In the genomic region with DNA sequence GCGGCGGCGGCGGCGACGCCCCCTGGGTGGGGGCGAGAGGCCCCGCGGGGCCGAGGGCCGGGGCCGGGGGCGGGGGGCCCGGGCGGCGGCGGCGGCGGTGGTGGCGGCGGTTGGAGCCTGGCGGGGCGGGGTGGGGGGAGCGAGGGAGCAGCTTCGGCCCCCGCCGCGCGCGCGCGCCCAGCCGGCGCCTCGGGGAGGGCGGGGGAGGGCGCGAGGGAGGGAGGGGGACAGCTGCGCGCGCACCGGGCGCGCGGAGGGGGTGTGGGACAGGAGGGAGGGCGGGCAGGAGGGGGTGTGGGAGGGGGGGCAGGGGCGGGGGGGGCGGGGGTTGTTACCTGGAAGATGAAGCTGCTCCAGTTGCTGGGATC, we compare ENCODE assay signal across 8 mouse cellular contexts. TPM values are rescaled to one million over a fixed set of nuclear protein-coding genes. Genes with fewer than 3 reads are reported as not detected.
DNase-seq lines count a peak whose midpoint lies in the region; ATAC-seq lines count a peak whose summit lies in the region.

No protein-coding gene starts in this region.

- peak overlapping the region; percentile 99 for H3K4me3 ChIP-seq in neural tube, embryonic 11.5 days (ENCODE audit: low read depth, low read length)
- peak overlapping the region; percentile 91 for H3K4me3 ChIP-seq in hindbrain, embryonic 16.5 days (ENCODE audit: low read length)
- H3K4me3 ChIP-seq in midbrain, embryonic 14.5 days (replicated peaks; ENCODE audit: low read depth, low read length), result peak overlapping the region; percentile 95

- peaks cover 20% of the 10 kb centered on the region for H3K36me3 ChIP-seq in neural tube, embryonic 11.5 days (ENCODE audit: control insufficient read depth, insufficient read depth, low read length)
- H3K36me3 ChIP-seq in hindbrain, embryonic 16.5 days (ENCODE audit: control insufficient read depth, insufficient read depth, low read length), result peaks cover 14% of the 10 kb centered on the region; the same call in 1 of the 2 replicates
- H3K36me3 ChIP-seq in midbrain, embryonic 14.5 days (ENCODE audit: control insufficient read depth, insufficient read depth, low read length), result peaks cover 35% of the 10 kb centered on the region

- peak overlapping the region; percentile 99 for H3K27ac ChIP-seq in neural tube, embryonic 11.5 days (ENCODE audit: low read depth, low read length)
- peak overlapping the region; percentile 100 for H3K27ac ChIP-seq in hindbrain, embryonic 16.5 days (ENCODE audit: low read depth, low read length)
- peak overlapping the region; percentile 100 for H3K27ac ChIP-seq in midbrain, embryonic 14.5 days (replicated peaks; ENCODE audit: low read depth, low read length)

- H3K9ac ChIP-seq in neural tube, embryonic 11.5 days (ENCODE audit: low read length), result peak overlapping the region; percentile 99
- peak overlapping the region; percentile 97 for H3K9ac ChIP-seq in hindbrain, embryonic 16.5 days (ENCODE audit: low read depth, low read length)
- H3K9ac ChIP-seq in midbrain, embryonic 14.5 days (replicated peaks; ENCODE audit: low read length), result peak overlapping the region; percentile 99

- WGBS in neural tube, embryonic 11.5 days, result no CpG with 5 or more reads among the region's 48 CpGs
- WGBS in hindbrain, embryonic 16.5 days, result 20% methylated on average over 1 of the region's 48 CpGs
- WGBS in midbrain, embryonic 14.5 days, result 6% methylated on average over 6 of the region's 48 CpGs

- peak overlapping the region; percentile 98 for H3K4me2 ChIP-seq in neural tube, embryonic 11.5 days (ENCODE audit: low read depth)
- H3K4me2 ChIP-seq in hindbrain, embryonic 16.5 days (ENCODE audit: low read length), result peak overlapping the region; percentile 95
- H3K4me2 ChIP-seq in midbrain, embryonic 14.5 days (ENCODE audit: low read length), result peak overlapping the region; percentile 91

- no peaks in the 10 kb centered on the region for H3K27me3 ChIP-seq in neural tube, embryonic 11.5 days (ENCODE audit: control insufficient read depth, insufficient read depth, low read length)
- H3K27me3 ChIP-seq in hindbrain, embryonic 16.5 days (replicated peaks; ENCODE audit: control insufficient read depth, insufficient read depth, low read length), result no peaks in the 10 kb centered on the region
- no peaks in the 10 kb centered on the region for H3K27me3 ChIP-seq in midbrain, embryonic 14.5 days (ENCODE audit: control insufficient read depth, insufficient read depth, low read length)

- no peak for ATAC-seq in neural tube, embryonic 11.5 days (ENCODE audit: insufficient read depth, low FRiP score, low TSS enrichment)
- ATAC-seq in hindbrain, embryonic 16.5 days, result no peak
- ATAC-seq in midbrain, embryonic 14.5 days (ENCODE audit: low FRiP score, low TSS enrichment), result no peak; the same call in 1 of the 2 replicates

- no peaks in the 10 kb centered on the region for H3K9me3 ChIP-seq in neural tube, embryonic 11.5 days (ENCODE audit: control insufficient read depth, low read length)
- H3K9me3 ChIP-seq in hindbrain, embryonic 16.5 days (ENCODE audit: control insufficient read depth, low read length), result no peaks in the 10 kb centered on the region
- no peaks in the 10 kb centered on the region for H3K9me3 ChIP-seq in midbrain, embryonic 14.5 days (ENCODE audit: control insufficient read depth, low read length)

- H3K4me1 ChIP-seq in neural tube, embryonic 11.5 days (ENCODE audit: control insufficient read depth, insufficient read depth, low read length), result peaks cover 38% of the 10 kb centered on the region
- peaks cover 33% of the 10 kb centered on the region for H3K4me1 ChIP-seq in hindbrain, embryonic 16.5 days (ENCODE audit: control insufficient read depth, insufficient read depth, low read depth, low read length)
- peaks cover 30% of the 10 kb centered on the region for H3K4me1 ChIP-seq in midbrain, embryonic 14.5 days (ENCODE audit: control insufficient read depth, insufficient read depth, low read length)

- peak; percentile 93 for DNase-seq in adrenal gland, postnatal 10 days
- DNase-seq in adrenal gland, postnatal 14 days, result no peak
- no peak for DNase-seq in neural tube, embryonic 11.5 days (ENCODE audit: low spot score)
- DNase-seq in neural tube, embryonic 10.5 days (ENCODE audit: extremely low spot score, low spot score), result no peak
- no peak for DNase-seq in midbrain, embryonic 14.5 days
- DNase-seq in frontal cortex, adult 2 months (ENCODE audit: extremely low spot score in 1 of 2, low spot score in 1 of 2), result no peak
- DNase-seq in right cerebral cortex, postnatal 10 days (ENCODE audit: low spot score in 2 of 2), result no peak

RNA-seq across cellular contexts. Expression of a gene that starts 0.2 kb away (rescaled TPM):
- 100 to 1,000 TPM; 135 to 159 TPM for total RNA-seq in adrenal gland, postnatal 10 days (2021)
- 133 and 142 TPM in 2 replicates for total RNA-seq in adrenal gland, postnatal 14 days (2021)
- polyA plus RNA-seq in neural tube, embryonic 11.5 days (2014; fragmentation: Nextera tagmentation; extraction: Ambion mirVana), result 90.8 and 94.5 TPM in 2 replicates
- polyA plus RNA-seq in hindbrain, embryonic 16.5 days (2015; fragmentation: Nextera tagmentation; extraction: Ambion mirVana), result 53.9 and 55.0 TPM in 2 replicates
- 68.3 and 80.8 TPM in 2 replicates for polyA plus RNA-seq in midbrain, embryonic 14.5 days (2014; fragmentation: Nextera tagmentation; extraction: Ambion mirVana)
- 165 and 186 TPM in 2 replicates for polyA plus RNA-seq in frontal cortex, adult 2 months (2012; rRNA removed)

RNA-seq across cellular contexts. Expression of a gene that starts 5.6 kb away (rescaled TPM):
- total RNA-seq in adrenal gland, postnatal 10 days (2021), result 1 to 10 TPM; 3.1 to 5.8 TPM
- 3.5 and 4.6 TPM in 2 replicates for total RNA-seq in adrenal gland, postnatal 14 days (2021)
- polyA plus RNA-seq in neural tube, embryonic 11.5 days (2014; fragmentation: Nextera tagmentation; extraction: Ambion mirVana), result 6.2 and 6.9 TPM in 2 replicates
- 71.4 and 84.6 TPM in 2 replicates for polyA plus RNA-seq in hindbrain, embryonic 16.5 days (2015; fragmentation: Nextera tagmentation; extraction: Ambion mirVana)
- 21.8 and 28.9 TPM in 2 replicates for polyA plus RNA-seq in midbrain, embryonic 14.5 days (2014; fragmentation: Nextera tagmentation; extraction: Ambion mirVana)
- 227 and 259 TPM in 2 replicates for polyA plus RNA-seq in frontal cortex, adult 2 months (2012; rRNA removed)

RNA-seq across cellular contexts. Expression of a gene that starts 5.7 kb away (rescaled TPM):
- total RNA-seq in adrenal gland, postnatal 10 days (2021), result 10 to 100 TPM; 17.7 to 22.5 TPM
- 8.4 and 26.9 TPM in 2 replicates for total RNA-seq in adrenal gland, postnatal 14 days (2021)
- polyA plus RNA-seq in neural tube, embryonic 11.5 days (2014; fragmentation: Nextera tagmentation; extraction: Ambion mirVana), result 14.3 and 19.4 TPM in 2 replicates
- 47.5 and 81.5 TPM in 2 replicates for polyA plus RNA-seq in hindbrain, embryonic 16.5 days (2015; fragmentation: Nextera tagmentation; extraction: Ambion mirVana)
- polyA plus RNA-seq in midbrain, embryonic 14.5 days (2014; fragmentation: Nextera tagmentation; extraction: Ambion mirVana), result 53.4 and 64.6 TPM in 2 replicates
- polyA plus RNA-seq in frontal cortex, adult 2 months (2012; rRNA removed), result 95.5 and 113 TPM in 2 replicates

RNA-seq across cellular contexts. Expression of a gene that starts 9.4 kb away (rescaled TPM):
- total RNA-seq in adrenal gland, postnatal 10 days (2021), result 10 to 100 TPM; 10.1 to 19.1 TPM
- 7.9 and 24.6 TPM in 2 replicates for total RNA-seq in adrenal gland, postnatal 14 days (2021)
- polyA plus RNA-seq in neural tube, embryonic 11.5 days (2014; fragmentation: Nextera tagmentation; extraction: Ambion mirVana), result 99.6 and 105 TPM in 2 replicates
- polyA plus RNA-seq in hindbrain, embryonic 16.5 days (2015; fragmentation: Nextera tagmentation; extraction: Ambion mirVana), result 26.9 and 55.8 TPM in 2 replicates
- 21.2 and 38.3 TPM in 2 replicates for polyA plus RNA-seq in midbrain, embryonic 14.5 days (2014; fragmentation: Nextera tagmentation; extraction: Ambion mirVana)
- 30.0 and 42.3 TPM in 2 replicates for polyA plus RNA-seq in frontal cortex, adult 2 months (2012; rRNA removed)

RNA-seq across cellular contexts. Expression of a gene that starts 10.3 kb away (rescaled TPM):
- not detected for total RNA-seq in adrenal gland, postnatal 10 days (2021)
- total RNA-seq in adrenal gland, postnatal 14 days (2021), result 3.0 and 3.2 TPM in 2 replicates
- polyA plus RNA-seq in neural tube, embryonic 11.5 days (2014; fragmentation: Nextera tagmentation; extraction: Ambion mirVana), result 1.1 TPM in 1 of 2 replicates, not detected in the other
- 0.31 TPM in 1 of 2 replicates, not detected in the other for polyA plus RNA-seq in hindbrain, embryonic 16.5 days (2015; fragmentation: Nextera tagmentation; extraction: Ambion mirVana)
- polyA plus RNA-seq in midbrain, embryonic 14.5 days (2014; fragmentation: Nextera tagmentation; extraction: Ambion mirVana), result not detected in 2 replicates
- polyA plus RNA-seq in frontal cortex, adult 2 months (2012; rRNA removed), result 1.7 and 2.4 TPM in 2 replicates
